Mouse (Mus musculus): ENCODE data around the gene Rarb.
A peak's percentile ranks its signal among the peaks of the same experiment; 100 is the strongest.
"Not testable (repeated sequence)": the region's sequence is repeated elsewhere in the genome, so short reads cannot be mapped to it uniquely, and the experiment has no call there.

Gene Rarb

GRCm38 (mm10) chr14:16818602-16819250 is at the start of gene Rarb:
Gene Rarb, minus strand, starts transcription at chr14:16819156.
- no peak for DNase-seq

DNA sequence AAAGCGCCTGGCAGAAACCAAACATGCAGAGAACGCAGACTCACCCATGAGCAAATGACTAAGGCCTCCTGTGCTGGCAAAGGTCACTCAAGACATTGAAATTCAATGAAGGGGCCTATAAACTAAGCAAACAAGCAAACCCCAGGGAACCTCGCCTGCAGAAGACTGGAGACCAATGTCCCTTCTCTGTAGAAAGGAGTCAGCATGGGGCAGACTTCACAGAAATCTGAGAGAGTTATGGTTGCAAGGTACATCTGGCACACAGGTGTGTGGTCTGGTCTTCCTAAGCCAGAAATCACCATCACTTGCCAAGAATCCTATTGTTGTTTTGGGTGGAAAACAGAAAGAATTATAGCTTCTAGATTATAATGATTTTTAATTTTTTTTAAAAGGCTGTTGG is 23.1 kb upstream of the Rarb start:
- DNase-seq, result no peak

DNA sequence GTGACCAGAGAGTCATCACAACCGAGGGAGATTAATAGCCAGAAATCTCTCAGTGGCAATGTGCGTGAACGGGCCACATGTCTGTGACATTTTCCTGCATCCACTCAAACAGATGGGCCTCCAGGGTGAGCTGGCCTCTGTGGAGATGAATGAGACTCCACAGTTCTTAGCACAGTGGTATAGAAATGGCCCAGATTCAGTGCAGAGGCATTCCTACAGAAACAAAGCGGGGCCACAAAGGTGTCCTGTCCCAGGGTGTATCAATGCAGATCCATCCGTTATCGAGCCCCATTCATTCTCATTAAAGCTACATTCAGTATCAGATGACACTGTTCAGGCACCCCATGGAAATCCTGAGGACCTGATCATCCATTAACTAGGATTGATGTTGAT is 22.6 kb upstream of the Rarb start:
- peak; percentile 4 for DNase-seq

DNA sequence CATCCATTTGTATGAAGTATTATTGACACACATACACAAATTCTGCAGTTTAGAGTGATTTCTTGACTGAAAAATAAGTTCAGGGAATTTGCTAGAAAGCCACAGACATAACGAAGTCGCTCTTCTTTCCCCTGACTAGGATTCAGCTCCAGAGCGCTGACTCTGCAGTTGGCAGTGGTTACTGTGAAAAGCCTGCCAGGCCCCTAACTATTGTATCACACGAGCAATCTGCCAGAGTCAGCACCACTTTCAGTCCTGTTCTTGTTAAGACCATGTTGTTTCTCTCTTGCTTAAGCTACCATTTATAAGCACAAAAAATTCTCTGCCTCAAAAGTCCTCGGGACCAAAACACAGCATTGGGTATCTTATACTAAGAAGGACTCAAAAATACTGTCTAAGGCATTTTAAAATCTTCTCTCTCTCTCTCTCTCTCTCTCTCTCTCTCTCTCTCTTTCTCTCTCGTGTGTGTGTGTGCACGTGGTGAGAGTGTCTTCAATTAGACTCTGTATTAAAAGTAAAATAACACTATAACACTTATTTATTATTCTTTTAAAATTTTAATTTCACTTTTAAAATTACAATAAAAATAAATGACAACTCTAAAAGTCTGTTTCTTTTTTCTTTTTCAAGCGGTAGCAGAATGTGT is 22.1 kb upstream of the Rarb start:
- DNase-seq, result peak; percentile 5

DNA sequence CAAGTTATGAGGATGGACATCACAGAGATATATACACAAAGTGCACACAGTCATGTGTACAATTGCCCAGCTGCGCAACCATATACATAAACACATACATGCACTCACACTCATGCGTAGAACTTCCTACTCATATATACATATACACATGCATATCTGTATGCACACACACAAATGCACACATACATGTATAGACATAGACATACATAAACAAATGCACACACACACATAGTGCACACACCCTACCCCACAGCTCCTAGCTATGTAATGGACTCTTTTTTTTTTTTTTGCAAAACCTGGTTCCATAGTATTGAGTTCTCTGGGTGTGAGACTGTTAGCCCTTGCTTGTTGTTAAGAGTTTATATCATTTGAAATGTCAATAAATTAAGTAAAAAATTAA is 21.2 kb upstream of the Rarb start:
- no peak for DNase-seq

- DNase-seq, result no peak
These were observed 3.7 kb downstream of the Rarb start for GRCm38 (mm10) chr14:16815096-16815741.

GRCm38 (mm10) chr14:16806155-16806554 is 12.8 kb downstream of the Rarb start:
- no peak for DNase-seq

GRCm38 (mm10) chr14:16790161-16790560 is 28.8 kb downstream of the Rarb start:
- DNase-seq, result no peak

GRCm38 (mm10) chr14:16781942-16782541 is 36.9 kb downstream of the Rarb start:
- no peak for DNase-seq

GRCm38 (mm10) chr14:16776723-16777381 is 42.1 kb downstream of the Rarb start:
- DNase-seq, result no peak

DNA sequence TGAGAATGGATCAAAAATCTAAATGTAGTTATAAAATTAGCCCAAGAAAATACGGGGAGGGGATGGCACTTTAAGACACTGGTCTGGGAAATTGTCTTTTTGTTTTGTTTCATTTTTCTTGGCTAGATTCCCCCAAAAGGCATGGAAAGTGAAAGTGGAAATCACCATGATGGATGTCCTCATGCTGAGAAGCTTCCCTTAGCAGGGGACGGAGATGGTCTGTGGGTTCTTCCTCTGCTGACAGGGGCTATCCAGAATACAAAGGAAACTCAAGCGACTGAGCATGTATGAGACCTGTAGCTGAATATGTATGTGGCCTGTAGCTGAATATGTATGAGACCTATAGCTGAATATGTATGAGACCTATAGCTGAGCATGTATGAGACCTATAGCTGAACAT is 46.0 kb downstream of the Rarb start:
- no peak for DNase-seq

DNA sequence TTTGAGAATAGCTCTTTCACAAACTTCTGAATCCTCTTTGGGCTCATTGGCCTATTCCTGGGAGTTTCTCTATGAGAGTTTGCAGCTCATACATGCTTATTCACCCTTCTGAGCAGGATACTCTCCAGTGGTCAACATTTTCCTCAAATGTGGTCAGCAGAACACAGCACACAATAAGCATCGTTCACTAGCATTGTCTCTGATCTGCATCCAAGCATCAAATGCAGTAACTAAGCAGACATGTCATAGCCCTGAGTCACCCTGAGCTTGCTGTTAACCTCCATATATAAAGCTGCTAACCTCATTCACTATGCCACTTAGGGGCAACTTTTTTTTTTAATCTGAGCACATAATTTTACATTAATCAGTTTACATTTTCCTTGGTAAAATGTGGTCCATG is 53.1 kb downstream of the Rarb start:
- no peak for DNase-seq

DNA sequence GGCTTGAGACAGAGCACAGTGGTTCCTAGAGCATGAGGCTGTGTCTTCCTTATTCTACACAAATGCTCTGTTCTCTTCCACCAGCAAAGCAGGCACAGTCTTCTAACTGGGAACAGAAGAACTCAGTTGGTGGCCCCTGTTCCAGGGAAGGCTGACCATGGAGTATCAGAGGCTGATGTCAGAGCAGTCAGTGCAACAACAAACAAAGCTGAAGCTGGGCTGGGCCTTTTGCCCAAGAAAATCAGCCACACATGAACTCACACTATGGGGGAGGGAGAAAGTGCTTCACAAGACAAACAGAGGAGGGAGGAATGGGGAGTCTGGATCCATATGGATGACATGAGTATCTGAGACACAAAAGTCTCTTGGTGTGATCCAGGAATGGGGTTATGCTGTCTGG is 56.2 kb downstream of the Rarb start:
- DNase-seq, result no peak

GRCm38 (mm10) chr14:16758773-16759434 is 60.1 kb downstream of the Rarb start:
- DNase-seq, result no peak

- DNase-seq, result not testable (repeated sequence)
These were observed 63.4 kb downstream of the Rarb start for GRCm38 (mm10) chr14:16755601-16756000.

GRCm38 (mm10) chr14:16752648-16753047 is 66.3 kb downstream of the Rarb start:
- no peak for DNase-seq

- DNase-seq, result no peak
These were observed 71.9 kb downstream of the Rarb start for GRCm38 (mm10) chr14:16746982-16747578.

- DNase-seq, result no peak
These were observed 77.8 kb downstream of the Rarb start for GRCm38 (mm10) chr14:16740982-16741739.

DNA sequence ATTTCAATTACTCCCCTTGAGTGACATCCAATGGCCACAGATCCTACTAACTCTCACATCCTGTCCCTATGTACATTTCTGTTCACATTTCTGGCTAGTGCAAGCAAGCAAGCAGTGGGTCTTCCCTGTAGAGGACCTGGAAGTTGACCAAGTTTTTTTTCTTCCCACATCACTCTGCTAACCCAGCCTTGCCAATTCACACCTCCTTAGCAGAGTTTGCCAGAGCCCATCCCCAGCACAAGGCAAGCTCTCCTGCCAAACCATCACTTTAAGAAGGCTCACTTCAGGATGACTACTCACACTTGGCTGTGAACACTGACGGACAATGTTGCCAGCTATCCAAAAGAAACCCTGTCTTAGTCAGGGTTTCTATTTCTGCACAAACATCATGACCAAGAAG is 80.4 kb downstream of the Rarb start:
- no peak for DNase-seq

DNA sequence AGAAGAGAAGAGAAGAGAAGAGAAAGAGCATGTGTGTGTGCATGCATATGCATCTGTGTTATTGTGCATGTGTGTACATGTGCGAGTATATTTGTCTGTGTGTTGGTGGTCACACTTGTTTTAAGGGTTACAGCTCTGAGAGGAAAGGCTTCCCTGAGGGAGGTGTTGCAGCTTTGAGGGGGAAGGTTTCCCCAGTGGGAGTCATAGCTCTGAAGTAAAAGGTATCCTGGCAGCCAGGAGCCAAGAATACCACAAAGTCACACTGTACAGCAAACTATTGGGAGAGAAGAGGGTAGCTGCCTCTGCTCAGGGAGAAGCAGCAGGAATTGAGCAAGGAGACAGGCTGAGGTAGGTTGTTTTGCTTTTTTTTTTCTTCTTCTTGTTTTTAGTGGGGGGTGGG is 81.2 kb downstream of the Rarb start:
- DNase-seq, result no peak

DNA sequence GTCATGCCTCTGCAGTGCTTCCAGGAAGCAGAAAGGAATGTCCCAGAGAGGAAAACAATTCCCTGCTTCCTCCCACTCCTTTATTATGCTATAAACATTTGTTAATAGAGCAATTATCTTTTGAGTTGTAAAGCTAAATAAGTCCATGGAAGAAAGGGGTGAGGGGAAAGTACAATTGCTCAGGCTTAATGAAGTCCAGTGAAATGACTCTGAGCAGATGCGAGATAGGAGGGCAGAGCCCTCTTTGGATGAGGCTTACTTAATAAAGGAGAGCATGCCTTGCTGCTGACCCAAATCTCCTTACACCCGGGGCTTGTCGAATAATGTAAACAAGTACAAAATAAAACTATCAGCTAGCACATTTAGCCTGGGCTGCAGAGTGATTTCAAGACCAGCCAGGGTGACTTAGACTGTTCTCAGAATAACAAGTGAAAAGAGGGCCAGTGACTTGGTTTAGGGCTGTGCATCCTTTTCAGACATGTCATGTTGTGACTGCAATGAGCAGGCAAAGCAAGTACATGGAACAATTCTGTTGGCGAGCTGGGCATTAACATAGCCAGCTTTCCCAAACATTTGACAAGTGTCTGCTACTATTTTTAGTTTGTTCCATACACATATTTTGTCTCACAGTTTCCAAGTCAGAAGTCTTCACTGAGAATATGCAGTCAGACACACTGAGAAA is 83.5 kb downstream of the Rarb start:
- DNase-seq, result no peak

Measured in cerebellum, adult 8-10 months (tissue).